Mouse (Mus musculus) forebrain, embryonic 14.5 days (tissue): ENCODE data around the gene Gm11032. TPM values are rescaled to one million over a fixed set of nuclear protein-coding genes. Genes with fewer than 3 reads are reported as not detected.
"Not testable (repeated sequence)": the region's sequence is repeated elsewhere in the genome, so short reads cannot be mapped to it uniquely, and the experiment has no call there.

Experiments
- ATAC-seq: fragments of 200-750 bp; cut with Nextera tagmentation; 2 replicates; pipeline ENCODE4 v1.8.0; 2017; ENCODE audit warnings: mild to moderate bottlenecking, moderate library complexity
- DNase-seq: peaks from one replicate; pipeline ENCODE4 v3.0.0-alpha.2; 2015; ENCODE audit warnings: low spot score
- H3K27ac ChIP-seq: fragments of 300-500 bp; sonication (generic); 2 replicates; pipeline ENCODE4 v1.5.1; 2014; ENCODE audit warnings: low read depth, mild to moderate bottlenecking, control low read depth, low read length, moderate library complexity
- H3K27me3 ChIP-seq: fragments of 300-500 bp; sonication (generic); replicated peaks from 2 replicates; pipeline ENCODE4 v1.6.1; 2014; ENCODE audit warnings: low read length, control low read depth, mixed read lengths; ENCODE audit not compliant: control insufficient read depth, insufficient read depth
- H3K36me3 ChIP-seq: fragments of 300-500 bp; sonication (generic); 2 replicates; pipeline ENCODE4 v1.6.1; 2014; ENCODE audit warnings: low read length, control low read depth; ENCODE audit not compliant: control insufficient read depth, insufficient read depth
- H3K4me1 ChIP-seq: fragments of 300-500 bp; sonication (generic); 2 replicates; pipeline ENCODE4 v1.6.1; 2014; ENCODE audit warnings: antibody characterized with exemption, low read length, control low read depth; ENCODE audit not compliant: control insufficient read depth, insufficient read depth
- H3K4me2 ChIP-seq: fragments of 300-500 bp; sonication (generic); 2 replicates; pipeline ENCODE4 v1.6.1; 2014; ENCODE audit warnings: mild to moderate bottlenecking, control low read depth, low read length
- H3K4me3 ChIP-seq: fragments of 300-500 bp; sonication (generic); 2 replicates; pipeline ENCODE4 v1.5.1; 2014; ENCODE audit warnings: low read depth, low read length, control low read depth
- H3K9ac ChIP-seq: fragments of 300-500 bp; sonication (generic); 2 replicates; pipeline ENCODE4 v1.6.1; 2014; ENCODE audit warnings: mild to moderate bottlenecking, low read length, control low read depth, moderate library complexity
- H3K9me3 ChIP-seq: fragments of 300-500 bp; sonication (generic); replicated peaks from 2 replicates; pipeline ENCODE4 v1.6.1; 2016; ENCODE audit warnings: low read length, control low read depth, mixed read lengths; ENCODE audit not compliant: control insufficient read depth
- WGBS: fragments of 180-500 bp; shearing (Covaris S2); extraction: QIAGEN DNeasy Blood & Tissue Kit; methylation state at CpG from one replicate; pipeline ENCODE4 v1.1.7; 2014; 5-methylcytosine and 5-hydroxymethylcytosine counted together
- polyA plus RNA-seq: library from polyadenylated mRNA; unstranded; fragments of >200 nt; fragmentation: Nextera tagmentation; extraction: Ambion mirVana; gene quantifications from 2 replicates; pipeline ENCODE4 v1.2.1, GENCODE M21; 2014

Gene Gm11032
- not detected in 2 replicates for polyA plus RNA-seq

GRCm38 (mm10) chr11:4620017-4620485 lies at the start of gene Gm11032:
Gm11032 (plus strand) TSS chr11:4620067.
- no peaks in the 10 kb centered on the region for H3K27me3 ChIP-seq
- DNase-seq (no peak), ATAC-seq (no peak)
- no peak within 1 kb of the TSS for H3K27ac ChIP-seq
- H3K4me3 ChIP-seq: no peak within 1 kb of the TSS
- no peak within 1 kb of the TSS for H3K4me2 ChIP-seq
- H3K36me3 ChIP-seq: no peaks in the 10 kb centered on the region
- no peak within 1 kb of the TSS for H3K9ac ChIP-seq
- WGBS: 83% methylated on average over 16 of the region's 16 CpGs
- H3K4me1 ChIP-seq: no peaks in the 10 kb centered on the region
- no peaks in the 10 kb centered on the region for H3K9me3 ChIP-seq

GRCm38 (mm10) chr11:4571491-4571901 lies 48.4 kb upstream of the Gm11032 start:
- Histone ChIP-seq H3K4me3 (no peak overlapping the region), H3K9ac (no peak overlapping the region), H3K27ac (no peak overlapping the region), H3K36me3 (no peaks in the 10 kb centered on the region), H3K4me2 (no peak overlapping the region), H3K9me3 (no peaks in the 10 kb centered on the region), H3K4me1 (no peaks in the 10 kb centered on the region), H3K27me3 (no peaks in the 10 kb centered on the region)
- ATAC-seq (no peak), DNase-seq (peak; percentile 34)
- WGBS: 67% methylated on average over 4 of the region's 4 CpGs

- not testable (repeated sequence) for H3K27ac ChIP-seq, H3K36me3 ChIP-seq, DNase-seq, ATAC-seq, H3K4me1 ChIP-seq, H3K9me3 ChIP-seq, H3K9ac ChIP-seq, H3K4me2 ChIP-seq, H3K4me3 ChIP-seq, H3K27me3 ChIP-seq
- WGBS: 87% methylated on average over 2 of the region's 2 CpGs
Measured at GRCm38 (mm10) chr11:4576090-4576732, 43.7 kb upstream of the Gm11032 start.

GRCm38 (mm10) chr11:4577079-4577478 lies 42.8 kb upstream of the Gm11032 start:
- Histone ChIP-seq H3K9ac (no peak overlapping the region), H3K4me1 (0 out of 2 replicates have a peak, but pooled peaks cover 3% of the 10 kb centered on the region), H3K9me3 (no peaks in the 10 kb centered on the region), H3K4me2 (no peak overlapping the region), H3K4me3 (no peak overlapping the region), H3K27me3 (no peaks in the 10 kb centered on the region), H3K27ac (no peak overlapping the region), H3K36me3 (no peaks in the 10 kb centered on the region)
- no peak for ATAC-seq
- 93% methylated on average over 2 of the region's 2 CpGs for WGBS
- DNase-seq: no peak

- Histone ChIP-seq H3K9ac (no peak overlapping the region), H3K9me3 (no peaks in the 10 kb centered on the region), H3K27me3 (no peaks in the 10 kb centered on the region), H3K36me3 (no peaks in the 10 kb centered on the region), H3K4me1 (0 out of 2 replicates have a peak, but pooled peaks cover 3% of the 10 kb centered on the region), H3K4me2 (no peak overlapping the region), H3K27ac (no peak overlapping the region), H3K4me3 (no peak overlapping the region)
- WGBS: 84% methylated on average over 2 of the region's 2 CpGs
- ATAC-seq (no peak), DNase-seq (peak; percentile 25)
Measured at GRCm38 (mm10) chr11:4578682-4579081, 41.2 kb upstream of the Gm11032 start.

- Histone ChIP-seq H3K4me3 (no peak overlapping the region), H3K9me3 (no peaks in the 10 kb centered on the region), H3K27me3 (no peaks in the 10 kb centered on the region), H3K4me1 (peaks cover 14% of the 10 kb centered on the region), H3K27ac (no peak overlapping the region), H3K9ac (no peak overlapping the region), H3K4me2 (no peak overlapping the region), H3K36me3 (no peaks in the 10 kb centered on the region)
- ATAC-seq (no peak), DNase-seq (no peak)
- WGBS: 88% methylated on average over 4 of the region's 4 CpGs
Measured at GRCm38 (mm10) chr11:4591811-4592210, 28.1 kb upstream of the Gm11032 start.

- H3K4me2 ChIP-seq: peak overlapping the region; percentile 72
- no peaks in the 10 kb centered on the region for H3K27me3 ChIP-seq
- H3K36me3 ChIP-seq: no peaks in the 10 kb centered on the region
- H3K9ac ChIP-seq: peak overlapping the region; percentile 96
- no peaks in the 10 kb centered on the region for H3K9me3 ChIP-seq
- WGBS: 25% methylated on average over 5 of the region's 5 CpGs
- peak overlapping the region; percentile 98 for H3K4me3 ChIP-seq
- DNase-seq (no peak), ATAC-seq (no peak)
- no peak overlapping the region for H3K27ac ChIP-seq
- H3K4me1 ChIP-seq: peaks cover 14% of the 10 kb centered on the region
Measured at GRCm38 (mm10) chr11:4593491-4593848, 26.4 kb upstream of the Gm11032 start.

- H3K36me3 ChIP-seq: no peaks in the 10 kb centered on the region
- H3K9me3 ChIP-seq: no peaks in the 10 kb centered on the region
- WGBS: under 1% methylated on average over 42 of the region's 45 CpGs
- DNase-seq (peak; percentile 16), ATAC-seq (peak; percentile 91)
- peak overlapping the region; percentile 72 for H3K4me2 ChIP-seq
- H3K4me3 ChIP-seq: peak overlapping the region; percentile 98
- peak overlapping the region; percentile 96 for H3K9ac ChIP-seq
- H3K4me1 ChIP-seq: peaks cover 14% of the 10 kb centered on the region
- H3K27me3 ChIP-seq: no peaks in the 10 kb centered on the region
- H3K27ac ChIP-seq: peak overlapping the region; percentile 95
Measured at GRCm38 (mm10) chr11:4593849-4594607, 25.8 kb upstream of the Gm11032 start.
